Mouse (Mus musculus): Measurements from ENCODE around the gene Trim66.

The Trim66 gene

GRCm38 (mm10) chr7:109508034-109508433 lies at the start of gene Trim66:
Gene Trim66, minus strand, starts transcription at chr7:109508134.
- DNase-seq (ENCODE audit: low read depth, low spot score): no peak

- no peak for DNase-seq (ENCODE audit: low read depth, low spot score)
Measured at GRCm38 (mm10) chr7:109546726-109547125, 38.8 kb upstream of the Trim66 start.

- DNase-seq (ENCODE audit: low read depth, low spot score): no peak
Measured at GRCm38 (mm10) chr7:109546186-109546585, 38.3 kb upstream of the Trim66 start.

- DNase-seq (ENCODE audit: low read depth, low spot score): no peak
Measured at GRCm38 (mm10) chr7:109545255-109545993, 37.5 kb upstream of the Trim66 start.

GRCm38 (mm10) chr7:109544792-109545191 lies 36.9 kb upstream of the Trim66 start:
- DNase-seq (ENCODE audit: low read depth, low spot score): no peak

- DNase-seq (ENCODE audit: low read depth, low spot score): no peak
Measured at GRCm38 (mm10) chr7:109542364-109542628, 34.4 kb upstream of the Trim66 start.

- no peak for DNase-seq (ENCODE audit: low read depth, low spot score)
Measured at GRCm38 (mm10) chr7:109541609-109542363, 33.9 kb upstream of the Trim66 start.

GRCm38 (mm10) chr7:109540902-109541301 lies 33.0 kb upstream of the Trim66 start:
- no peak for DNase-seq (ENCODE audit: low read depth, low spot score)

- no peak for DNase-seq (ENCODE audit: low read depth, low spot score)
Measured at GRCm38 (mm10) chr7:109536451-109536946, 28.6 kb upstream of the Trim66 start.

- DNase-seq (ENCODE audit: low read depth, low spot score): no peak
Measured at GRCm38 (mm10) chr7:109534921-109535320, 27.0 kb upstream of the Trim66 start.

GRCm38 (mm10) chr7:109533888-109534287 lies 26.0 kb upstream of the Trim66 start:
- no peak for DNase-seq (ENCODE audit: low read depth, low spot score)

- peak; percentile 13 for DNase-seq (ENCODE audit: low read depth, low spot score)
Measured at GRCm38 (mm10) chr7:109533129-109533528, 25.2 kb upstream of the Trim66 start.

GRCm38 (mm10) chr7:109532691-109533090 lies 24.8 kb upstream of the Trim66 start:
- DNase-seq (ENCODE audit: low read depth, low spot score): no peak

- DNase-seq (ENCODE audit: low read depth, low spot score): no peak
Measured at GRCm38 (mm10) chr7:109531501-109531900, 23.6 kb upstream of the Trim66 start.

GRCm38 (mm10) chr7:109529741-109530140 lies 21.8 kb upstream of the Trim66 start:
- no peak for DNase-seq (ENCODE audit: low read depth, low spot score)

GRCm38 (mm10) chr7:109528356-109528755 lies 20.4 kb upstream of the Trim66 start:
- peak; percentile 33 for DNase-seq (ENCODE audit: low read depth, low spot score)

GRCm38 (mm10) chr7:109527536-109527935 lies 19.6 kb upstream of the Trim66 start:
- no peak for DNase-seq (ENCODE audit: low read depth, low spot score)

- peak; percentile 16 for DNase-seq (ENCODE audit: low read depth, low spot score)
Measured at GRCm38 (mm10) chr7:109525740-109526663, 18.1 kb upstream of the Trim66 start.

- peak; percentile 7 for DNase-seq (ENCODE audit: low read depth, low spot score)
Measured at GRCm38 (mm10) chr7:109524763-109525162, 16.8 kb upstream of the Trim66 start.

- DNase-seq (ENCODE audit: low read depth, low spot score): no peak
Measured at GRCm38 (mm10) chr7:109524442-109524744, 16.5 kb upstream of the Trim66 start.

GRCm38 (mm10) chr7:109523741-109524441 lies 16.0 kb upstream of the Trim66 start:
- peak; percentile 48 for DNase-seq (ENCODE audit: low read depth, low spot score)
